Mouse (Mus musculus) spleen, adult 2 months (tissue): ENCODE results near the gene Abr.

Experiments
- CTCF ChIP-seq: fragments of 200-500 bp; IDR thresholded peaks from 2 replicates; pipeline ENCODE4 v1.5.1; 2011; ENCODE audit warnings: mild to moderate bottlenecking, inconsistent platforms; ENCODE audit not compliant: insufficient read depth, insufficient read length, insufficient replicate concordance; ENCODE audit errors: extremely low read depth
- POLR2A ChIP-seq: fragments of 200-500 bp; IDR thresholded peaks from 2 replicates; pipeline ENCODE4 v1.6.1; 2011; ENCODE audit warnings: low read depth, low read length, inconsistent platforms

DNA sequence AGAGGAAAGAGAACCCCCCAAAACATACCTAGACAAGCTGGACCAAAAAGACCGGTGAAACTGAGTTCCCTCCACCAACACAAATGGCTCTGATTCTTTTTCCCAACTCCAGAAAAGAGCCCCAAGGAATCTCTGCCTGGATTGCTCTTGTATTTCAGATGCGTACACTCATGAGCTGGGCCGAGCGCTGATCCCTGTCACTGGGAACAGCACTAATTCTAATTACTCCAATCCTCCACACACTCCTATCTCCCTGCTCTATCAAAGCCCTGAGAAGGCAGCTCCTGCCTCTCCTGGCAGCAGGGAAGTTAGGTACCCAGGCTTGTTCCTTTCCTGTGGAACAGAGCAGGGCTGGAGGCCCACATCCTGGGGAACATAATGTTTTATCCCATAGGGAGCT is 114.0 kb downstream of the Abr start:
- no peak for TF ChIP-seq POLR2A
- no peak for TF ChIP-seq CTCF
